Mouse (Mus musculus) cerebellum, postnatal 10 days (tissue): Measurements from ENCODE around the gene Cmas.
A peak's percentile ranks its signal among the peaks of the same experiment; 100 is the strongest.

Source experiments
- DNase-seq, 2 experiments: peaks; one replicate each; pipeline ENCODE4 v3.0.0; 2021; ENCODE audit warnings: mixed read lengths in 2 of 2

Gene Cmas

GRCm38 (mm10) chr6:142795087-142795486 is 38.6 kb downstream of the Cmas start:
- DNase-seq: no peak

DNA sequence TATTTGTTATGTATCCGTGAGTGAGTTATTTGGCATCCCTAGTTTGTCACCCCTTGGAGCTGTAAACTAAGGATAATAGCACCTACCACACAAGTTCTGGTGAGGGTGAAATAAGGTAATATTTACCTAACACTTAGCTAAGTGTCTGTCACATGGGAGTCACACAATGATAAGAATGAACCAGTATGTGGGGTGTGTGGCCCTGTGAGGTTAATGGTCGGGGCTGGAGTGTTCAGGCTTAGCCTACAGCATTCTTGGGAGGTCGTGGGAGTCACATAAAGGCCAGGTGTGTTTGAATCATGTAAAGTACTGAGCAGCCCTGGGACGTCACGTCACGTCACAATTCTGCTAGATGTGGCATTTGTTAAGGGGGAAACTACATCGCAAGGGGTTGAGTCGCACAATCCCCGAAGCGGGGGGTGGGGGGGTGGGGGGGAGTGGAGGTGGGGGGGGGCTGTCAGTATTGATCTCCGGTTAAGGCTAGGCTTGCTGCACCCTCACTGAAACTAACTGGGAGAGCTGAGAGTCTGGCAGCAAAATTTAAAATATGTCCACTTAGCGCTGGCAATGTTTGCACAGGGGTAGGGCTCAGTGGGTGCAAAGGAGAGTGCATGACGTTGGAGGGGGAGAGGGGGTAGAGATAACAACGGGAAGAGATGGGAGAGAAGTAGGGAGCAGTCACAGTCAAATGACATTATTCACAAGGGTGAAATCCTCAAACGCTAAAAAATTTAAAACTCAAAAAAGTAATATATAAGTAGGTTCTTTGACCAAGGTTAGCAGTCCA is 39.4 kb downstream of the Cmas start:
- no peak for DNase-seq

DNA sequence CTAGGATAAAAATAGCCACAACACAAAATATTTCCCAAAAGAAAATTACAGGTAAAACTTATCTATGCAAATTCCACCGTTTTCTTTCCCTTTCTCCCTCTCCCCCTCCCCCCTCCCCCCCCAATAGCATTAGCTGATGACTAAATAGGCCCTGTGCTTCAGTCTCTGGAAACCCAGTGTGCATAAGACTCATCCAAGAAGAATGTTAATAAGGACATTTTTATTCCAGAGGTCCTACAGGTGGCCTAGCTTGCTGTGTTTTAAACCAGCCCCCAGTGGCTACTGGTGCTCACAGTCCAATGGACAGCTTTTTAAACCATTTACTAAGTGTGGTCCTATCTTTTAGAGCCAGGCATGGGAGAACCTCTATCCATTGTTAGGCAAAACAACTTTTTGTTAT is 41.5 kb downstream of the Cmas start:
- no peak for DNase-seq

DNA sequence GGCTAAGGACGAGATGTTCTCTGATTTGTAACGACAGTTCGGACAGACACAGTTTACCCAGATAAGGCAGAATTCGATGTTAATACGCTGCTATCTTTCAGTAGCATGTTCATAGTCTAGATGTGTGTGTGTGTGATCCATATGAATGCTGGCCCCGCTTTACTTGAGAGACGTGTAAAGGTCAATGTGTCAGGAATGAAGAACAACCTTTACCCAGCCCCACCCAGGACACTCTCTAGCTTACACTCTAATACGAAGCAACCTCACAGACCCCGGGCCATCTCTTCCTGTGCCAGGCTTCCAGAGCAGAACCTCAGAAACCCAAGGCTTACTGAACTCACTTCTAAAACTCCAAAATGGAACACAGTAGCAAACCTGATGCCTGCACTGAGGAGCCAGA is 42.4 kb downstream of the Cmas start:
- no peak for DNase-seq

GRCm38 (mm10) chr6:142799704-142800374 is 43.4 kb downstream of the Cmas start:
- no peak for DNase-seq

DNA sequence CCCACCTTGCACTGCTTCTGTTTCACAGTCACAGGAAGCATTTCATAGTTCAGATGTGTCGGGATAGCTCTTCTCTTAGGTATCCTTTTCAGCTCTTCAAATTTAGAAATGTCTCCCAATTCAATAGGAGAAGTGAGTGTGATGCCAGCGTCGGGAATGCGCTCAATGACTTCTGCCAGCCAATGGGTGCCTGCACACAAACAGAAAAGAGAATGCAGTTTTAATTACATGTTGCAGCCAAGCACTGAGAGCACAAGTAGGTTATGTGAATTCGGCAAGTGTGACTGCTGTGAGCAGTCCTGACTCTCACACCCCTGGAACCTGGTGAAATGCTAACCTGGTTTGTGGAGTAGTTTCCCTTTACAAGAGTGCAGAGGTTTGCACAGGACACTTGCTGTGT is 45.2 kb downstream of the Cmas start:
- DNase-seq: no peak

DNA sequence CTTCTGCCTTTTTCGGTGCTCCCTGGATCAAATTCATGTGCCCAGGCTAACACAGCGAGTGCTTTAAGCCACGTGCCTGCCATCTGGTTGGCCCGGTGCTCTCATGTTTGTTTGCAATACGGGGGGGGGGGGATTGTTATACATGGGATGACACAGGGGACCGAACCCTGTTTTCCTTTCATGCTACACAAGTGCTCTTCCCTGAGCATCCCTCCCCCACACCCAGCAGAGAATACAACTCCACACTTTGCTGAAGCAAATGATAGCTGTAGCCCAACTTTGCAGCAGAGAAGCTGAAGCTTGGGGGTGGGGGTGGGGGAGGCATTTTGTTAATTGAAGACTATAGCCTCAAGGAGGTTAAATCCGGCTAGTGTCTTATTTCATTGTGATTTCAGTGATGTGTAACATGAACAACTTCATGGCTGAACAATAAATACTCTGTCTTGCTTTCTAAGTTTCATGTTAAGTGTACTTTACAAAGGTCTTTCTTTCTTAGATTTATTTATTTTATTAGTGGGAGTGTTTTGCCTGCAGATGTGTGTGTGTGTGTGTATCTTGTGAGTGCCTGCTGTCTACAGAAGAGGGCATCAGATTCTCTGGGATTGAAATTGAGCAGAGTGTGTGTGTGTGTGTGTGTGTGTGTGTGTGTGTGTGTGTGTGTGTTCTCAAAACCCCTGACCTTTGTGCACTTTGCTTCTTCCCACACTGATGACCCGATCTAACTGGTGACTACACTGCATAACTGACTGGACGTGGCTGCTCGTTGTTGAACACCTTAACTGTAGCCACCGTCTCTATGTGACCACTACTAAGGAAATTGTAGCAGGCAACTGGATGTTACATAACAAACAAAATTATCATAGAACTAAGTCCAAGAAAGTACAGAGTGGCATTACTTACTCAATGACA is 46.4 kb downstream of the Cmas start:
- no peak for DNase-seq

GRCm38 (mm10) chr6:142804402-142804801 is 47.9 kb downstream of the Cmas start, which contains the start of gene Sult6b2:
TSS of gene Sult6b2 (minus strand) at chr6:142804502.
- DNase-seq: no peak

GRCm38 (mm10) chr6:142806326-142806725 is 49.8 kb downstream of the Cmas start:
- no peak for DNase-seq

DNA sequence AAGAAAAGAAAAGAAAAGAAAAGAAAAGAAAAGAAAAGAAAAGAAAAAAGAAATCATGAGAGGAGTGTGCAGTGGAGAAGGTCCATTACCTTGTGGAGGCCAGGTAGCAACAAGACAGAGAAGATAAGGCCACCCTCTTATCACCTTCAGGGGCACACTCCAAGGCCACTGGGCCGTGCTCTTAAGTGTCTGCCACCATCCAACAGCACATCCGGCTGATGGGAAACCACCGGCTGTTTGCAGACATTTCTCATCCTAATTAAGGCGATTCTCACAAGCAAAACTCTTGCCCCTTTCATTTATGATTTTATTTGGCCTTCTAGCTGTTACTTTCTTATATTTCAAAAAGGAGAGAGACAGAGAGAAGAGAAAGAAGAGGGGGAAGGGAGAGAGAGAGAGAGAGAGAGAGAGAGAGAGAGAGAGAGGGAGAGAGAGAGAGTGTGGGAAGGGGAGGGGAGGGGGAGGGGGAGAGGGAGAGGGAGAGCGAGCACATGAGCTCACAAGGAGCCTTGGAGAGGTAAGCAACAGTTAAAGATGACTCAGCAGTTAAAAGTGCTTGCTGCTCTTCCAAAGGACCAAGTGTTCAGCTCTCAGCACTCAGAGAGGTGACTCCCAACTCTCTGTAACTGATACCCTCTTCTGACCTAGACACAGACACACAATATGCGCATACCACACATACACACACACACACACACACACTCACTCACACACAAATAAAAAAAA is 53.0 kb downstream of the Cmas start:
- no peak for DNase-seq

DNA sequence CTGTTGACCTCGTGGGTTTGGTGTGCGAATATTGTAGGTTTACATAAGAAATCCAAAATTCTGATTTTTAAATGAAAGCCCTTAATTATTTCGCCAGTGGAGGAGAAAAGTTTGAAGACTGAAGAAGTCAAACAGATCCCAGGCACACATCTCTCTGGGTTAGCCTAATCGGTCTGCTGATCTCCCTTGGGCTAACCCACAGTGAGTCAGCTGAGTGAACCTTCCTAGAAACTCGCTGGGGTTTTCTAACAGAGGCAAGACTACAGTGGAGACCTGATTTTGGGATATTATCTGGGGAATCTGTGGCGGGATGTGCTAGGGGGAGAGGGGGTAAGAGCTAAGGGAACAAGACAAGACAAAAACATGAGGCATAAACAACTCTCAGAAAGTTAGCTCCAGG is 53.8 kb downstream of the Cmas start:
- no peak for DNase-seq

- DNase-seq: no peak
Measured at GRCm38 (mm10) chr6:142812969-142813368, 56.5 kb downstream of the Cmas start.

DNA sequence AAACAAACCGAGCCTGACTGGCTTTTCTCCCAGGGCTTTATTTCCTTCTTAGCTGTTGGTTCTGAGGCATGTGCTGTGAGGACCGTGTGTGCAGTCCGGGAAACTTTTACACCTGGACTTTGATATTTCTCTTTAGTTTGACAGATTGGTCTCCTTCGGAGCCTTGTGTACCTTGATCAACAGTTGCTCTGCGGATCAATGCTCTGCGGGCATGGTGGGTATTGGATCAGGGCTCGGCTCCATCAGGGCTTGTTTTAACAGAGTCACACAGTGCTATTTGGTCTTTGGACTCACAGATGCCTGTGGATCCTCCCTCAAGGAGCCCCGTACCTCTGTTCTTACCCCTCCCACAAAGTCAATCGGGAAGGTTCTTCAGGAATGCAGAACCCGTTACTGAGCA is 57.5 kb downstream of the Cmas start:
- DNase-seq: no peak

DNA sequence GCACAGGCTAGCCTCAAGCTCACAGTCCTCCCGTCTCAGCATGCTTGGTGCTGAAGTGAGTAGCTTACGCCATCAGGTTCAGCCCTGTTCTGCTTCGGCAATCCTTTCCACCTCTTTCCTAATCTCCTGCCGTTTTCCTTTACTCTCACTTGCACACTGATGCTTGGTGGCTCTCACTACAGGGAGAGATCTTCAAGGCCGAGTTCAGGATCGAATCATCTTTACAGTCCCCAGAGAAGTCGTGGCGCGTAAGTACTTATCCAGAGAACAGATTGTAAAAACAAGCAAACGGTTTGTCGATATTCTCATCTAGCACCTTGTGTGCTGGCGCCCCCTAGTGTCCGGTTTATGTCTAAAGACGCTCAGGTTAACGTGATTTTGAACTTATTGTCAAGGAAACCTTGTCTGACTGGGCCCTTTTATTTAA is 58.0 kb downstream of the Cmas start:
- DNase-seq: peak; percentile 96 to 98

- peak in 1 of 2 experiments; percentile 38 for DNase-seq
Measured at GRCm38 (mm10) chr6:142815513-142815912, 59.0 kb downstream of the Cmas start.

- no peak for DNase-seq
Measured at GRCm38 (mm10) chr6:142818306-142818705, 61.8 kb downstream of the Cmas start.

DNA sequence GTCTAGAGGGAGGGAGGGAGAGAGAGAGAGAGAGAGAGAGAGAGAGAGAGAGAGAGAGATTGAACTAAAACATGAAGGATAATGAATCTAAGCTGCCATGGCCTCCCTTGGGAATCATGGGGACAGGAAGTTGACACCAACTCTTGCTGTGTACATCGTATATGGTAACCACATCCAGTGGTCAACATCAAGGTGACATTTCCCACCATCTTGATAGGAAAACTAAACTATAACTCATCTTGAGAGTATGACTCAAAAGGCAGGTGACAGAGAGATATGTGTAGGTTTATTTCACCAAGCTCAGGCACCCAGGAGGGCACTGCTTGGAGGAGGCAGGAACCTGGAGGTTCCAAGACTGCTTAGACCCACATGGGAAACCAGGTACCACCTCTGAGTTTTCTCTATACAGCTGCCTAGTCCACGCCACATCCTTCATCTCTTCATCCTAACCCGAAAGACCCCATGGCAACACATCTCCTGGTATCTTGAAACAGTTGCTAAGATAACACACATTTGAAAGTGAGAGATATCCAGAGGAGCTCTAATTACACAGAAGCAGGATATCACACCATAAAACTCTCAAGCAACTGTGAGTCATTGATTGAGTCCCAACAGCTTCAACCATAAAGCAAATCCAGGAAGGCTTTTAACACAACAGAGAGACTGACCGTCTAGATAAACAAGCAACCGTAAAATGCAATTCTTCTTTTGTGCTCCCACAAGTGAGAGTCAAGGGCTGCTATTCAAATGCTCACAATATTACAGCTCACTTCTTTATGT is 66.7 kb downstream of the Cmas start:
- no peak for DNase-seq
